Mouse (Mus musculus) stomach, postnatal 0 days (tissue): ENCODE results near the gene Papss2. TPM values are rescaled to one million over a fixed set of nuclear protein-coding genes. Genes with fewer than 3 reads are reported as not detected.

ENCODE experiments used
- ATAC-seq: fragments of 200-750 bp; cut with Nextera tagmentation; 2 replicates; pipeline ENCODE4 v1.8.0; 2017; ENCODE audit not compliant: low FRiP score, low TSS enrichment
- DNase-seq: peaks from one replicate; pipeline ENCODE4 v3.0.0-alpha.2; 2016; ENCODE audit warnings: low spot score
- H3K27ac ChIP-seq: fragments of 300-500 bp; sonication (generic); replicated peaks from 2 replicates; pipeline ENCODE4 v1.5.1; 2014; ENCODE audit warnings: mild to moderate bottlenecking, control low read depth
- H3K27me3 ChIP-seq: fragments of 300-500 bp; sonication (generic); 2 replicates; pipeline ENCODE4 v1.6.1; 2014; ENCODE audit warnings: low read length; ENCODE audit not compliant: control insufficient read depth, insufficient read depth
- H3K36me3 ChIP-seq: fragments of 300-500 bp; sonication (generic); 2 replicates; pipeline ENCODE4 v1.6.1; 2014; ENCODE audit warnings: low read length, mixed read lengths; ENCODE audit not compliant: control insufficient read depth, insufficient read depth
- H3K4me1 ChIP-seq: fragments of 300-500 bp; sonication (generic); replicated peaks from 2 replicates; pipeline ENCODE4 v1.6.1; 2014; ENCODE audit warnings: antibody characterized with exemption; ENCODE audit not compliant: control insufficient read depth, insufficient read depth
- H3K4me2 ChIP-seq: fragments of 300-500 bp; sonication (generic); replicated peaks from 2 replicates; pipeline ENCODE4 v1.6.1; 2014; ENCODE audit warnings: low read depth, mild to moderate bottlenecking, control low read depth, moderate library complexity
- H3K4me3 ChIP-seq: fragments of 300-500 bp; sonication (generic); 2 replicates; pipeline ENCODE4 v1.5.1; 2014; ENCODE audit warnings: low read depth, low read length, control low read depth
- H3K9ac ChIP-seq: fragments of 300-500 bp; sonication (generic); 2 replicates; pipeline ENCODE4 v1.6.1; 2014; ENCODE audit warnings: mild to moderate bottlenecking, low read length, control low read depth, mixed read lengths
- H3K9me3 ChIP-seq: fragments of 300-500 bp; sonication (generic); 2 replicates; pipeline ENCODE4 v1.6.1; 2016; ENCODE audit warnings: low read length; ENCODE audit not compliant: control insufficient read depth
- CTCF ChIP-seq: IDR thresholded peaks from 2 replicates; pipeline ENCODE4 v1.5.1; 2016; ENCODE audit warnings: antibody characterized with exemption, low read depth, mild to moderate bottlenecking, moderate library complexity
- EP300 ChIP-seq: optimal IDR thresholded peaks from 2 replicates; pipeline ENCODE3; 2016; ENCODE audit warnings: antibody characterized with exemption
- WGBS: fragments of 180-500 bp; shearing (Covaris S2); extraction: QIAGEN DNeasy Blood & Tissue Kit; methylation state at CpG from one replicate; pipeline ENCODE4 v1.1.7; 2014; 5-methylcytosine and 5-hydroxymethylcytosine counted together
- polyA plus RNA-seq: library from polyadenylated mRNA; unstranded; fragments of >200 nt; fragmentation: Nextera tagmentation; extraction: Ambion mirVana; gene quantifications from 2 replicates; pipeline ENCODE4 v1.2.1, GENCODE M21; 2015

Papss2 gene
- polyA plus RNA-seq, 1 experiment from 2014 or later: 20.8 TPM

GRCm38 (mm10) chr19:32569725-32570124, 25.9 kb upstream of the Papss2 start:
- no peak for ATAC-seq
- Histone ChIP-seq H3K27me3 (no peaks in the 10 kb centered on the region), H3K4me3 (no peak overlapping the region), H3K27ac (no peak overlapping the region), H3K9ac (no peak overlapping the region), H3K9me3 (no peaks in the 10 kb centered on the region), H3K4me1 (0 out of 2 replicates have a peak, but pooled peaks cover 2% of the 10 kb centered on the region), H3K36me3 (no peaks in the 10 kb centered on the region), H3K4me2 (no peak overlapping the region)
- WGBS: 72% methylated on average over 5 of the region's 5 CpGs
- DNase-seq: no peak
- TF ChIP-seq EP300: no peak
- no peak for TF ChIP-seq CTCF

DNA sequence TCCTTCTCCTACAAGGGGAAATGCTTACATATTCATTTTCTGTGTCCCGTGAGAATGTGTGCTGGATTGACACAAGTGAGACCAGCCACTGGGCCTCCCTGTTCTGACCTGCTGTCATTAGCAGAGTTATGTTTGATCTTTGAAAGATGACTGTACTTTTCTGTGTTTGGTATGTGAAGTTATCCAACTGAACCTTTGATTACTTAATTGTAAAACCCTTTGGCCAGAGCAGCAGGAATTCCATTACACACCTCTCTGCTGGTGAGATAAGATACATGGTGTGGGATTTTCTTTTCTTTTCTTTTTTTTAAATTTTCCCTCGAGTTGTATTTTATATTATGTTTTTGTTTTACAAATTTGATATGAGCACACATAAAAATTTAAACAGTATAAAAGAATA, 23.4 kb upstream of the Papss2 start:
- TF ChIP-seq CTCF (no peak), EP300 (no peak)
- Histone ChIP-seq H3K27ac (no peak overlapping the region), H3K27me3 (no peaks in the 10 kb centered on the region), H3K4me3 (no peak overlapping the region), H3K4me2 (no peak overlapping the region), H3K9ac (no peak overlapping the region), H3K36me3 (no peaks in the 10 kb centered on the region), H3K9me3 (no peaks in the 10 kb centered on the region), H3K4me1 (0 out of 2 replicates have a peak, but pooled peaks cover 2% of the 10 kb centered on the region)
- 25% methylated on average over 2 of the region's 2 CpGs for WGBS
- DNase-seq (no peak), ATAC-seq (no peak)

- DNase-seq (peak; percentile 87), ATAC-seq (peak; percentile 87)
- Histone ChIP-seq H3K27me3 (no peaks in the 10 kb centered on the region), H3K4me3 (no peak overlapping the region), H3K36me3 (no peaks in the 10 kb centered on the region), H3K4me2 (no peak overlapping the region), H3K4me1 (0 out of 2 replicates have a peak, but pooled peaks cover 2% of the 10 kb centered on the region), H3K27ac (no peak overlapping the region; the same call in 1 of the 2 replicates), H3K9me3 (no peaks in the 10 kb centered on the region), H3K9ac (no peak overlapping the region)
- 68% methylated on average over 6 of the region's 6 CpGs for WGBS
- TF ChIP-seq EP300: no peak
- no peak for TF ChIP-seq CTCF
These were observed 22.3 kb upstream of the Papss2 start for GRCm38 (mm10) chr19:32573259-32573658.

DNA sequence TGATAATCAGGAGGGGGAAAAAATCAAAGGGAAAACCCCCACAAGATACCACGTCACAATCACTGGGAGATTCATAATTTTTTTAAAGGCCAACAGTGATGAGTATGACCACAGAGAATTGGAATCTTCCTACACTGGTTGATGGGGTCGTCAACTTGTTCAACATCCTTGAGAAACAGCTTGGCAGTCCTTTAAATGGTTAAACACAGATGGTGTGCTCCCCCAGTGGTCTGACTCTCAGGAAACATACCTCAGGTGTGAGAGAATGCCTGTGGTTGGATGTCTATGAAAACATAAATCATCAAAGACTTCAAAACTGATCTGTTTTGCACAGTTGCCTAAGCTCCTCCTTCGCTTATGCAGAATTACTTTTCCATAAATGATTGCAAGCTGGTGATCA, 20.7 kb upstream of the Papss2 start:
- WGBS: 82% methylated on average over 3 of the region's 3 CpGs
- no peak for TF ChIP-seq CTCF
- no peak for TF ChIP-seq EP300

DNA sequence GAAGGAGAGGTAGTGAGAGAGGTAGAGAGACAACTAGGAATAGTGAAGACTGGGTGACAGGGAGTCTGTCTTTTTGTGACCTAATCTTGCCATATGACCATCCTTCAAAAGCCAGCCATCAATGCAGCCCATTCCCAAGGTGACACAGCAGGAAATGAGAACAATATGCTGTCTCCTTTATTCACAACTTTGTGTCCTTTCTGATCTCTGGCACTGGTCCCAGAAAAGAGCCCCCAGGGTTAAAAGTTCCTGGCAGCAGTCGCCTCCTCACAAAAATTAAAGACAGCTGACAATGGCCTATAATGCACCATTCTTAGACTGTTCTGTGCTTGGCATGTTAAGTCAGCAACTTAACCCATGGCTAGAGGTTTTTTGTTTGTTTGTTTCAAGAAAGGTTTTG, 17.8 kb upstream of the Papss2 start:
- no peak overlapping the region for H3K27ac ChIP-seq
- 40% methylated on average over 1 of the region's 1 CpGs for WGBS
- TF ChIP-seq EP300 (no peak), CTCF (no peak)
- no peaks in the 10 kb centered on the region for H3K27me3 ChIP-seq
- 0 out of 2 replicates have a peak, but pooled peaks cover 2% of the 10 kb centered on the region for H3K4me1 ChIP-seq
- DNase-seq (no peak), ATAC-seq (no peak)
- no peak overlapping the region for H3K9ac ChIP-seq
- H3K36me3 ChIP-seq: no peaks in the 10 kb centered on the region
- no peak overlapping the region for H3K4me3 ChIP-seq
- no peak overlapping the region for H3K4me2 ChIP-seq
- no peaks in the 10 kb centered on the region for H3K9me3 ChIP-seq

More for the DNA sequence above, 20.7 kb upstream of the Papss2 start:
- H3K4me2 ChIP-seq: no peak overlapping the region
- H3K4me3 ChIP-seq: no peak overlapping the region
- no peaks in the 10 kb centered on the region for H3K36me3 ChIP-seq
- H3K27me3 ChIP-seq: no peaks in the 10 kb centered on the region
- DNase-seq (no peak), ATAC-seq (no peak)
- 0 out of 2 replicates have a peak, but pooled peaks cover 2% of the 10 kb centered on the region for H3K4me1 ChIP-seq
- H3K27ac ChIP-seq: no peak overlapping the region
- no peak overlapping the region for H3K9ac ChIP-seq
- H3K9me3 ChIP-seq: no peaks in the 10 kb centered on the region

- H3K36me3 ChIP-seq: no peaks in the 10 kb centered on the region
- no peak overlapping the region for H3K4me2 ChIP-seq
- no peak for ATAC-seq
- H3K4me1 ChIP-seq: no peaks in the 10 kb centered on the region
- DNase-seq: no peak
- no peak overlapping the region for H3K27ac ChIP-seq
- H3K9ac ChIP-seq: no peak overlapping the region
- no peaks in the 10 kb centered on the region for H3K27me3 ChIP-seq
- 83% methylated on average over 4 of the region's 4 CpGs for whole genome bisulfite sequencing
- H3K4me3 ChIP-seq: no peak overlapping the region
- no peaks in the 10 kb centered on the region for H3K9me3 ChIP-seq
- TF ChIP-seq CTCF: no peak
- TF ChIP-seq EP300: no peak
These were observed 12.4 kb upstream of the Papss2 start for GRCm38 (mm10) chr19:32583091-32583766.
